Comparison of ENCODE assay signal across 34 mouse cellular contexts in the genomic region with DNA sequence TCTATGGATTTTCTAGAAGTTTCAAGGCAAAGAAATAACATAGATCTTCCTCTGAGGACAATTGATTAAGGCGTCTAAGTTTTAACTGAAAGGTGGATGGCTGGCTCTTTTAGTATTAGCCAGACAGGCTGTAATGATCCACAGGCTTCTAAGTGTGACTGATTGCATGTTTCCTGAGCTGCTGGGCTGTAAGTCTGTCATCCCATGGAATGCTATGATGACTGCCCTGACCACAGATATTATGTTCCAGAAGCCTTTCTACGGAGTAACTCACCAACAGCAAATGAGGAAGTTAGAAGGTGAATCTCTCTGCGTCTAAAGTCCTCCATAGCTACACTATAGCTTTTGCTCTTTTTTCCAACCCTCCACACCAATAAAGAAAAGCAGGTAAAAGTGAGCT.
"Had no signal": no experiment of that assay in that cellular context is flagged by ENCODE, and none has a peak within 500 bp of the region (broad histone marks: within the 10 kb centered on the region; RNA-seq: fewer than 3 reads in every experiment).

No protein-coding gene starts in this region.

- H3K9ac ChIP-seq: heart, embryonic 12.5 days; heart, embryonic 13.5 days; heart, embryonic 15.5 days; hindbrain, embryonic 12.5 days; hindbrain, embryonic 13.5 days; hindbrain, embryonic 14.5 days; hindbrain, embryonic 15.5 days; intestine, embryonic 15.5 days; kidney, embryonic 15.5 days had no signal

- H3K27me3 ChIP-seq: heart, embryonic 12.5 days; heart, embryonic 13.5 days; heart, embryonic 15.5 days; hindbrain, embryonic 12.5 days; hindbrain, embryonic 13.5 days; hindbrain, embryonic 15.5 days; intestine, embryonic 15.5 days; kidney, embryonic 15.5 days had no signal

- H3K4me3 ChIP-seq: heart, embryonic 12.5 days; heart, embryonic 13.5 days; heart, embryonic 15.5 days; hindbrain, embryonic 10.5 days; hindbrain, embryonic 12.5 days; hindbrain, embryonic 13.5 days; hindbrain, embryonic 15.5 days; intestine, embryonic 15.5 days; kidney, embryonic 15.5 days; layer of hippocampus, adult 2 months; left cerebral cortex, adult 2 months had no signal

- H3K36me3 ChIP-seq: heart, embryonic 12.5 days; heart, embryonic 13.5 days; heart, embryonic 15.5 days; hindbrain, embryonic 10.5 days; hindbrain, embryonic 12.5 days; hindbrain, embryonic 13.5 days; hindbrain, embryonic 15.5 days; intestine, embryonic 15.5 days; kidney, embryonic 15.5 days had no signal

- DNase-seq: heart, postnatal 10 days; heart, postnatal 14 days; heart, postnatal 36 days; heart, postnatal 4 days; kidney, adult 11 months; kidney, adult 18-20 months; kidney, adult 2 months; kidney, adult 8-10 months; kidney, adult 9 months; kidney, postnatal 10 days; kidney, postnatal 14 days; kidney, postnatal 25 days; kidney, postnatal 36 days; kidney, postnatal 4 days; layer of hippocampus, adult 9-11 months; layer of hippocampus, postnatal 36 days had no signal

- H3K4me1 ChIP-seq: heart, embryonic 12.5 days; heart, embryonic 13.5 days; heart, embryonic 15.5 days; hindbrain, embryonic 10.5 days; hindbrain, embryonic 12.5 days; hindbrain, embryonic 13.5 days; hindbrain, embryonic 15.5 days; intestine, embryonic 15.5 days; kidney, embryonic 15.5 days had no signal

- ATAC-seq: hindbrain, embryonic 16.5 days; hindbrain, postnatal 0 days; inflammation-experienced regulatory T-cells, adult 6 months; intestine, embryonic 15.5 days; intestine, embryonic 16.5 days; intestine, postnatal 0 days had no signal

- H3K27ac ChIP-seq: heart, embryonic 13.5 days; heart, embryonic 15.5 days; hindbrain, embryonic 10.5 days; hindbrain, embryonic 12.5 days; hindbrain, embryonic 13.5 days; hindbrain, embryonic 14.5 days; hindbrain, embryonic 15.5 days; hindbrain, postnatal 0 days; intestine, embryonic 15.5 days; kidney, embryonic 15.5 days; kidney, postnatal 0 days; layer of hippocampus, adult 2 months; left cerebral cortex, adult 2 months had no signal
